Mouse (Mus musculus) cerebellum, postnatal 14 days (tissue): ENCODE data around the gene Cox10.
"Not testable (repeated sequence)": the region's sequence is repeated elsewhere in the genome, so short reads cannot be mapped to it uniquely, and the experiment has no call there.

Experiments
- DNase-seq, 2 experiments: peaks; one replicate each; pipeline ENCODE4 v3.0.0; 2021; ENCODE audit warnings: mixed read lengths in 2 of 2

The Cox10 gene

DNA sequence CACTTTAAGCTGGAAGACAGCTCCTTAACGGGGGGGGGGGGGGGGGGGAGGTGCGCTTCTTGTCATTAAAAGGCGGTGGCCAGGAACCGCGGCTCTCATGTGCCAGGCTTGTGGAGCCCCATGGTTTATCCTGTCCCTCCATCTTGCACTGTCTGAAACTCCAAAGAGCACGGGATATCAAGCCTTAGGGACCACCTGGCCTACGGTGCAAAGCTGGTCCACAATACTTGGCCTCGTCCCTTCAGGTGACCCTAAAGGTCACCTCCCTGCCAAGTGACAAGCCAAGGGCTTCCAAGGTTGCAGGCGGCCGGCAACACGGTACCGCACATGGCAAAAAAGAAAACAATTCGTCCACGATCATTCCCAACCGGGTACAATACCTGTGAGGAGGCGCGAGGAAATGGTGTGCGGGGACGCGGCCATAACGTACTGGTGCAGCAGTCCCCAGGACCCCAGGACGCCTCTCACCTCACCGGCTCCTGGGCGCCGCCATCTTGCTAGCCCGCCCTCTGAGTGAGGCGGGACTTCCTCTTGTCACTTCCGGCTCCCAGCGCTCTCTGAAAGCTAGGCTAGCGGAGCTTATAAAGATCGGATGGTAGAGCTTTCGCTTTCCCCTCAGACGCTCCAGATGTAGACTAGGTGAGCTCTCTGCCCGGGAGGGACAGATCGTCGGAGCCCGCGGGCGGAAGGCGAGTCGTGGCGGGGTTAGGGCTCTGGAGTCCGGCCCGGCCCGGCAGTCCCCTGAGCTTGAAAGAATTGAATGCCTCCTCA is at the start of gene Cox10:
Gene Cox10 (minus strand): TSS at position 513 of the 771 bp plus-strand sequence.
- DNase-seq = peak; percentile 89 to 91

DNA sequence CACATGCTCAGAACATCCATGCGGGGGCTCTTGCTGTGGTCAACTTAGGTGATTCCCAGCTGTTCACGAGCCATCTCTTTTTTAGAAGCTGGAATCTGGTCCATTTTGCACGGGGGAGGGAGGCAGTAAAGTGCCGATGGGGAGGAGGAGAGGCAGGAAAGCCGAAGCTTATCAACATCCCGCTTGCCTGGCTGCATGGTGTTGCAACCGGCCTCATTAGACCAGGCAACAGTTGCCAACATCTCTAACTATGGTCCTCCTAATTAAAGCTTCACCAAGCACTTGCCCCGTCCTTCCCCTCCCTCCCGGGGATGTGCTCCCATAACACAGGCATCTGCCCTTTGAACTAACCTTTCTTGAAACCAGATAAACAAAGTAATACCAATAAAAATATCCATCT is 48.7 kb upstream of the Cox10 start:
- DNase-seq = no peak

DNA sequence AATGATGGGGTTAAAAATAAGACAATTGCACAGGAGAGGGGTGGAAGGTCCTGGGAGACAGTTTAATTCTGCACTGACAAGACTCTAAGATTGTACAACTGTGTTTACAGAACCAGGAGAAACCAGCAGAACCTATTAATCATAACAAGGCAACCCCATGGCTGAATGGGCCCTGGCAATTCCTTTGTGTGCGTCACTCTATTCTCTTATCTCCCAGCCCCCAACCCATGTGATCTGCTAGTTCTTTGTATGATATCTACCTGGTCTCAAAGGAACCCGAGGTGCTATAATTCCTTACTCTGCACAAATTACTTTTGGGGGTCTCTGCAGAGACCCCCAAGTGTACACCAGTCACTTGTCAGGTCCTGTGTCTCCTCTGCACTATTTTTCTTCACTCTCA is 46.2 kb upstream of the Cox10 start:
- no peak for DNase-seq

- DNase-seq = not testable (repeated sequence)
These were observed 43.9 kb upstream of the Cox10 start for GRCm38 (mm10) chr11:64123174-64123573.

- DNase-seq = no peak
These were observed 37.4 kb upstream of the Cox10 start for GRCm38 (mm10) chr11:64116711-64117110.

- no peak for DNase-seq
These were observed 36.6 kb upstream of the Cox10 start for GRCm38 (mm10) chr11:64115822-64116221.

- no peak for DNase-seq
These were observed 35.8 kb upstream of the Cox10 start for GRCm38 (mm10) chr11:64115101-64115500.

GRCm38 (mm10) chr11:64100060-64100459 is 20.8 kb upstream of the Cox10 start:
- no peak for DNase-seq

DNA sequence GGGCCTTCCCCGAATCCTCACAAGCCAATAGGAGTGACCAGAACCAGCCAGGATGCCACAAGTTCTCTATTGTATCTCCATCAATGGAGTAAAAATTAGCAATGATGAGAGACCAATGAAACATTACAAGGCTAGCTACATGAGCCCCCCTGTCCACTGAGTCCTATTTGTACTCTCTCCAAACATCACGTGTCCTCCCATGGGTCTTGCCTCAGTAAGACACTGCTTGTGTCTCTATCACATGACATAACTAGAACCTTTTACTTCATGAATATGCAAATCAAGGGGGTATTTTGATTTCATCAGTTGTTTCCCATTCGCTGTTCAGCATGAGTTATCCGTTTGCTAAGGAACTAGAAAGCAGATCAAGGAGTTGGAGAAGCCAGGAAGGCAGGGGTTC is 13.8 kb upstream of the Cox10 start:
- no peak for DNase-seq

DNA sequence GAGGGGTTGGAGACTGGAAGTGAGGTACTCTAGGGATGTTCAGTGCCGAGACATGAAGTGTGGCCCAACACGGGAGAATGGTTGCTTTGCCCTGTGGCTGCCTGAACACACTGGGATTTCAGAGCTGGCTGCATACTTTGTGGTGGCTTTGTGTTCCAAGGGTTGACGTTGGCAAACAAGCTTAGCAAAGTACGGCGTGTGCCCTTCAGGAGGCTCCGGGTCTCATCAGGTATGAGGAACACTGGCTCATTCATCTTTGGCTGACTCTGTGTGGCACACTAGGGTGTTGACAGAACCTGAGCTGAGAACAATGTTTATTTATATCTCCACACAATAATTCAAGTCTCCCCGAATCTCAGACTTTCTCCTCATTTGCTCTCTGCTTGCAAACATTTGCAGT is 11.9 kb upstream of the Cox10 start:
- no peak for DNase-seq

DNA sequence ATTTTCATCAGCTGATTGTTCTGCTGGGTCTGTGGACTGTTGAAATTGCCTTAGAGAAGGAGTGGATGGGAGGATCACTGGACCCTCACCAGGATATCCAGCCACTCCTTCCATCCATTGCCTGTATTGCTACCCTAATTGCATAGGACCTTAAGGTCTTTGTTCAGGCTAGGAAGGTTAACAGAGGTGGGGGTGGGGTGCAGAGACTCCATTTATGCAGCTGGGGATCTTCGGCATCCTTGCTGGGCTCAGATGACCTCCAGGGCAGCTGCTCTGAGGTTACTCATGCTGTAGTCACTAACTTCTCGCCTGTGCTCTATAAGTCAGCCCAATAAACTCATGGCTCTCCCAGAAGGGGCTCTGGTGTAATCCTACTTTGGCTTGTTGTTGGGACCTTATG is 10.4 kb upstream of the Cox10 start:
- no peak for DNase-seq

DNA sequence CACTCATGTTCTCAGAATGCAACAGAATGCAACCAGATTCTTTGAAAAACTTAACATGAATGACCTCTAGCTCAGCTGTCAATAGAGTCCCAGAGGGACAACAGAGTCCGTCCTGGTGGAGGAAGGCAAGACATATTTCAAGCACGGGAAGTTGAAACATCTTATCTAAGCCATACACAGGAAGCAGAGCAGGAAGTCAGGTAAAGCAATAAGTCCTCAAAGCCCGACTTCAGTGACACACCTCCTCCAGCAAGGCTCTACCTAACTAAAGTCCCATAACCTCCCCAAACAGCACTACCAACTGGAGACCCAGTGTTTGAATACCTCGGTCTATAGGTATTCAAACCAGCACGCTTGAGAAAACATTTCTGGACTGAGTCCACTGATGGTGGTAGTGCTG is 6.6 kb upstream of the Cox10 start:
- no peak for DNase-seq

DNA sequence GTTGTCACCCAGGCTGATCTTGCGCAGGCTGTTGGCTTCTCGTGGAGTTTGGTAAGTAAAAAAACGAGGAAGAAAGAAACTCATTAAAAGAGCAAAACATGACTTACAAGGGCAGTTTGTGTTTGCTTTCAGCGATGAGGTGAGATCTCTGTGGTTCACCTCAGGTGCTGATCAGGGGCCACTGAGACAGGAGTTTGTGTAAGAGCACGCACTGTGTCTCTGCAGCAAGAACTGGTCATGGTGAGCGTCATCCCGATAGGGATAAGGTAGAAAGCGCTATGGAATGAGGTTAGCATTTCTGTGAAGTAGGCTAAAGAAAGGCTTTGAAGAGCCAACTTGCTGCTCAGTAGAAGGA is 436 bp upstream of the Cox10 start:
- DNase-seq = no peak

DNA sequence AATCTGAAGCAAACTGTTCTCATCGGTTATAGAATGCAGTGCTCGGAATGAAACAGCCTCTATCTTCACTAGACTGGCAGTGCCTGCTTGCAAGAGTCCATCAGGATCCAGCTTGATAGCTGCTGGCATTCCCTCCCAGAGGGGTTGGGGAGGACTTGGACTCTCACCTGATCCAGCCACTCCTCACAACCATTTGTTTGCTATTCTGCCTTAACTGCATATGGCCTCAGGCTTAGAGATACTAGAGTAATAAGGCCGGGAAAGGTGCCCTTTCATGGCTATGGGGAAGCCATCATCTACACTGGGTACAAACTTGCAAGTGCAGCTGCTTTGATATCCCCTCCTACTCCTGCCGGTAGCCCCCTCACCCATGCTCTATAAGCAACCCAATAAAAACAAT is 3.1 kb downstream of the Cox10 start:
- DNase-seq = no peak

DNA sequence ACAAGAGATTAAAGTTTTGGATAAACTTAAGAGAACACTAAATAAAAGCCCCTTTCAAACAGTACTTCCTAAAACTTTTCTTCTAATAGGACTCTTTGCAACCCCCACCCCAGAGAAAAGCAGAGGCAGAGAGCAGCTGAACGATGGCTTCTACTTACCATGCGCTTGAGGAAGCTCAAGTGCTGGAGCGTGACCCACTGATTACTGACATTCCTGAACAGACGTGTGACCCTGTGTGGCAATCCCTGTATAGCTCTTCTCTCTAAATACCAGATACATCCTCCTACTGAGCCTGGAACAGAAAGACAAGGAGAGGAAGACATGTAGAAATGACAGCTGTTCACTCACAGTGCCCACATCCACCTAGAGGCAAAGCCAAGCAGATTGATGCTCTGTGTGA is 5.9 kb downstream of the Cox10 start:
- no peak for DNase-seq

- no peak for DNase-seq
These were observed 7.7 kb downstream of the Cox10 start for GRCm38 (mm10) chr11:64071536-64071935.

DNA sequence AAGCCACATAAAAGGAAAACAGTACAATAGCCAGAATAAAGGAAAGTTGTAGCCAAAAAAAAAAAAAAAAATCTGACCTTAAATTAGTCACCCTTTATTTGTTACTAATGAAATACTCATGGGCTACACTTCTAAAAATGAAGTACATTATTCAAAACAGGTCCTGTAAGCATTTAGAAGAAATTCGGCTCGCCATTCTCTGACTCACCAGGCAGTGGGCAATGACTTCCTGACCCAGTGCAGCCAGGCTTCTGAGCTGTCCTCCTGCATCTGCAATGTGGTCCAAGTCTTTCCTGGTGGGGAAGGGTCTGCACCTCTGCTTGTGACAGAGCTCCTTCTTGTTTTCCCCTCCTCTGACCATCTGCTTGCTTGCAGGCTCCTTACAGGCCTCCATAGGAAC is 13.3 kb downstream of the Cox10 start:
- no peak for DNase-seq

- no peak for DNase-seq
These were observed 16.1 kb downstream of the Cox10 start for GRCm38 (mm10) chr11:64063130-64063529.

DNA sequence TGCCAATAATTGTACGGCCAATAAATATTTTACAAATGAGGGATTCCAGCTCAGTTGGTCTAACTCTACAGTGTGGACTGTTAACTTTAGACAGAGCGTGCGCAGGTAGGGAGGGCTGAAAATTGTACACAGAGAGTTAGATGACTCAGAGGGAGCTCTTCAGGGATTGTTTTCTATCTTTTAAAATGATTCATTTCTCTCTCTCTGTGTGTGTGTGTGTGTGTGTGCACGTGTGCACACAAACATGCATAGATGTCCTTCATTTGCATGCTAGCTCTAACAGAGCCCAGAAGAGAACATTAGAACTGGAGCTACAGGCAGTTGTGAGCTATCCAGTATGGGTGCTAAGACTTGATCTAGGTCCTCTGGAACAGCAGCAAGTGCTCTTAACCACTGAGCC is 17.0 kb downstream of the Cox10 start:
- DNase-seq = no peak

DNA sequence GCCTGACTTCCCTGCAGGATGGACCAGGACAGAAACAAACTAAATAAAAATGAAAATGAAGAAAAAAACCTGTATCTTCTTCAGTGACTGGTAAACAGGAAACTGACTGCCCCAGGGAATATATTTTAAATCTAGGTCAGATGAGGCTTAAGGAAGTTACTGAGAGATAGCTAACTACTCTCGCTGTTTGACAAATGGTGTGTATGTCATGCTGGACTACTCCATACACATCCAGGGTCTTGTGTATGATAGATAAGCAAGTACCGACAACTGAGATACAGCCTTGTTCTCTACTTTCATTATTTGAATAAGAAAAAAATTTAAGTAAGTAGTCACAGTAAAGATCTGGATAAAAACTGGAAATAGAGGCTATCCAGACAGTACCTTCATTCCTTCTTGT is 20.0 kb downstream of the Cox10 start:
- no peak for DNase-seq

- no peak for DNase-seq
These were observed 20.8 kb downstream of the Cox10 start for GRCm38 (mm10) chr11:64058474-64058873.

DNA sequence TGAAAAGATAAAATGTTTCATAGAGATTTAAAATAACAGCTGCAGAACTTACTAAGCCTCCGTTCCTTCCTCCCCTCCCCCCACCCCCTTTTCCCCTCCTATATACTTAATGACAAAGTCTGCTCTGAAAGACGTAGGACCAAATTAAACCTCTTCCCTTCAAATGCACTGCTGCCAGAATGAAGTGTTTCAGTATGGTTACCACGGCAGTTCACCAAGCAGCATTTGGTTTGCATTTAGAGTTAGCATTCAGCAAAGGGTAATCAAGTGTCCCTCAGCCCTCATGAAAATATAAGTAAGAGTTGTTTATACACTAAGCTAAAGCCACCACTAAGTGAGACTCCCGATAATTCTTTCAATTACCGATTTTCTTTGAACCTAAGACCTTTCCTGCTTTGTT is 25.9 kb downstream of the Cox10 start:
- no peak for DNase-seq

- DNase-seq = no peak
These were observed 27.9 kb downstream of the Cox10 start for GRCm38 (mm10) chr11:64051195-64051968.

GRCm38 (mm10) chr11:64047432-64047831 is 31.8 kb downstream of the Cox10 start:
- no peak for DNase-seq

- peak in 1 of 2 experiments; percentile 9 for DNase-seq
These were observed 34.2 kb downstream of the Cox10 start for GRCm38 (mm10) chr11:64045041-64045440.
